Mouse (Mus musculus) left cerebral cortex, adult 9 months (tissue): ENCODE data around the gene Tpst1.

Experiments
- DNase-seq, 2 experiments: peaks; one replicate each; pipeline ENCODE4 v3.0.0; 2022; ENCODE audit warnings: low spot score in 2 of 2

The Tpst1 gene

DNA sequence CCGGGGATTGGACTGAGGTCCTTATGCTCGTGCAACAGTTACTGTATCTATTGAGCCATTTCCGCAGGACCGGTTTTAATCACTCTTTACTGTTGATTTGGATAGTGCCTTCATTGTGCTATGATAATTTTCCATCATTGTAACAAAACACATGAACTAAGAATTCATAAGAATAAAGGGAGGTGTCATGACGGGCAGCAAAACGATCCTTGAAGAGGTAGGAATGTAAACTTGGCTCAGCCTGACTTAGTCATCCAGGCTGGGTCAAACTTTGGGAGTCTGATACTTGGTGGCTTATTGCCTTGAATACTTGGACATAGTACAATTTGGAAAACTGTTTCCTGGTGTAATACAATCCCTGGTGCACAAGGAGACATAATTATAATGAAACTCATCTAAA lies 112.2 kb downstream of the Tpst1 start:
- DNase-seq, result no peak
